Mouse (Mus musculus): Measurements from ENCODE around the gene Eif2b5. TPM values are rescaled to one million over a fixed set of nuclear protein-coding genes. Genes with fewer than 3 reads are reported as not detected.

Eif2b5 gene
- 88.5 and 88.8 TPM in 2 replicates for polyA plus RNA-seq (2015; fragmentation: Nextera tagmentation; extraction: Ambion mirVana)

GRCm38 (mm10) chr16:20498677-20499475, at the start of gene Eif2b5:
Gene Eif2b5, plus strand, starts transcription at chr16:20498817.

GRCm38 (mm10) chr16:20516726-20517201, 18.1 kb downstream of the Eif2b5 start, which contains the start of gene Dvl3:
Gene Dvl3, plus strand, starts transcription at chr16:20516982.

GRCm38 (mm10) chr16:20535296-20536080, 36.9 kb downstream of the Eif2b5 start, which contains the start of gene Ap2m1:
Gene Ap2m1, plus strand, starts transcription at chr16:20535478.

GRCm38 (mm10) chr16:20548096-20548948, 49.7 kb downstream of the Eif2b5 start, which contains the start of gene Abcf3:
Gene Abcf3, plus strand, starts transcription at chr16:20548577.

Other genes starting within 250 kb of the Eif2b5 start
- 77.1 and 83.9 TPM in 2 replicates for gene Parl, start 196.4 kb upstream of the Eif2b5 start, polyA plus RNA-seq (2015; fragmentation: Nextera tagmentation; extraction: Ambion mirVana)
- gene Cyp2ab1, start 173.4 kb upstream of the Eif2b5 start, polyA plus RNA-seq (2015; fragmentation: Nextera tagmentation; extraction: Ambion mirVana): not detected in 2 replicates
- 62.9 and 82.7 TPM in 2 replicates for gene Abcc5, start 72.4 kb upstream of the Eif2b5 start, polyA plus RNA-seq (2015; fragmentation: Nextera tagmentation; extraction: Ambion mirVana)
- 21.3 and 26.8 TPM in 2 replicates for gene Dvl3, start 18.2 kb downstream of the Eif2b5 start, polyA plus RNA-seq (2015; fragmentation: Nextera tagmentation; extraction: Ambion mirVana)
- 1,145 and 1,197 TPM in 2 replicates for gene Ap2m1, start 36.7 kb downstream of the Eif2b5 start, polyA plus RNA-seq (2015; fragmentation: Nextera tagmentation; extraction: Ambion mirVana)
- gene Abcf3, start 49.8 kb downstream of the Eif2b5 start, polyA plus RNA-seq (2015; fragmentation: Nextera tagmentation; extraction: Ambion mirVana): 77.6 and 85.8 TPM in 2 replicates
- gene Vwa5b2, start 90.7 kb downstream of the Eif2b5 start, polyA plus RNA-seq (2015; fragmentation: Nextera tagmentation; extraction: Ambion mirVana): 54.5 and 66.7 TPM in 2 replicates
- 5.4 and 5.9 TPM in 2 replicates for gene Eef1akmt4, start 112.8 kb downstream of the Eif2b5 start, polyA plus RNA-seq (2015; fragmentation: Nextera tagmentation; extraction: Ambion mirVana)
- 0.21 TPM in 1 of 2 replicates, not detected in the other for gene Gm49333, start 112.8 kb downstream of the Eif2b5 start, polyA plus RNA-seq (2015; fragmentation: Nextera tagmentation; extraction: Ambion mirVana)
- 34.5 and 40.8 TPM in 2 replicates for gene Alg3, start 112.9 kb downstream of the Eif2b5 start, polyA plus RNA-seq (2015; fragmentation: Nextera tagmentation; extraction: Ambion mirVana)
- gene Camk2n2, start 122.5 kb downstream of the Eif2b5 start, polyA plus RNA-seq (2015; fragmentation: Nextera tagmentation; extraction: Ambion mirVana): 126 and 143 TPM in 2 replicates
- 14.8 and 20.3 TPM in 2 replicates for gene Ece2, start 131.0 kb downstream of the Eif2b5 start, polyA plus RNA-seq (2015; fragmentation: Nextera tagmentation; extraction: Ambion mirVana)
- gene Psmd2, start 152.8 kb downstream of the Eif2b5 start, polyA plus RNA-seq (2015; fragmentation: Nextera tagmentation; extraction: Ambion mirVana): 259 and 279 TPM in 2 replicates
- gene Eif4g1, start 169.5 kb downstream of the Eif2b5 start, polyA plus RNA-seq (2015; fragmentation: Nextera tagmentation; extraction: Ambion mirVana): 129 and 138 TPM in 2 replicates
- gene Fam131a, start 194.4 kb downstream of the Eif2b5 start, polyA plus RNA-seq (2015; fragmentation: Nextera tagmentation; extraction: Ambion mirVana): 56.4 and 63.2 TPM in 2 replicates
- 95.0 and 97.8 TPM in 2 replicates for gene Polr2h, start 218.8 kb downstream of the Eif2b5 start, polyA plus RNA-seq (2015; fragmentation: Nextera tagmentation; extraction: Ambion mirVana)
- gene Clcn2, start 218.9 kb downstream of the Eif2b5 start, polyA plus RNA-seq (2015; fragmentation: Nextera tagmentation; extraction: Ambion mirVana): 29.6 and 31.2 TPM in 2 replicates
- gene Chrd, start 234.3 kb downstream of the Eif2b5 start, polyA plus RNA-seq (2015; fragmentation: Nextera tagmentation; extraction: Ambion mirVana): 5.7 TPM in 2 replicates
- 0.77 and 0.92 TPM in 2 replicates for gene Thpo, start 235.7 kb downstream of the Eif2b5 start, polyA plus RNA-seq (2015; fragmentation: Nextera tagmentation; extraction: Ambion mirVana)